Mouse (Mus musculus) thymus, postnatal 0 days (tissue): Measurements from ENCODE around the gene Rapgef1. TPM values are rescaled to one million over a fixed set of nuclear protein-coding genes. Genes with fewer than 3 reads are reported as not detected.
"Not testable (repeated sequence)": the region's sequence is repeated elsewhere in the genome, so short reads cannot be mapped to it uniquely, and the experiment has no call there.

Source experiments
- DNase-seq: peaks from one replicate; pipeline ENCODE4 v3.0.0-alpha.2; 2015; ENCODE audit warnings: low spot score
- polyA plus RNA-seq: library from polyadenylated mRNA; unstranded; fragments of >200 nt; fragmentation: Nextera tagmentation; extraction: Ambion mirVana; gene quantifications from 2 replicates; pipeline ENCODE4 v1.2.1, GENCODE M21; 2015

Gene Rapgef1
- polyA plus RNA-seq, 1 experiment from 2014 or later = 19.1 TPM

GRCm38 (mm10) chr2:29737209-29737925, 117.8 kb downstream of the Rapgef1 start:
- no peak for DNase-seq

- no peak for DNase-seq
These were observed 119.3 kb downstream of the Rapgef1 start for GRCm38 (mm10) chr2:29738799-29739198.

- DNase-seq = no peak
These were observed 119.8 kb downstream of the Rapgef1 start for GRCm38 (mm10) chr2:29739368-29739767.

GRCm38 (mm10) chr2:29741207-29741606, 121.7 kb downstream of the Rapgef1 start:
- no peak for DNase-seq

- DNase-seq = no peak
These were observed 124.7 kb downstream of the Rapgef1 start for GRCm38 (mm10) chr2:29744256-29744655.

GRCm38 (mm10) chr2:29747188-29747782, 127.8 kb downstream of the Rapgef1 start:
- no peak for DNase-seq

- peak; percentile 30 for DNase-seq
These were observed 128.3 kb downstream of the Rapgef1 start for GRCm38 (mm10) chr2:29747852-29748251.

GRCm38 (mm10) chr2:29748499-29748898, 129.0 kb downstream of the Rapgef1 start:
- DNase-seq = no peak

GRCm38 (mm10) chr2:29751497-29751896, 132.0 kb downstream of the Rapgef1 start, which contains the start of gene Gm13420:
TSS of gene Gm13420 (minus strand) at chr2:29751685.
- no peak for DNase-seq

- DNase-seq = no peak
These were observed 132.9 kb downstream of the Rapgef1 start for GRCm38 (mm10) chr2:29752397-29752796.

GRCm38 (mm10) chr2:29755693-29756092, 136.2 kb downstream of the Rapgef1 start:
- no peak for DNase-seq

- peak; percentile 64 for DNase-seq
These were observed 145.3 kb downstream of the Rapgef1 start for GRCm38 (mm10) chr2:29764831-29765230.

- DNase-seq = no peak
These were observed 148.6 kb downstream of the Rapgef1 start for GRCm38 (mm10) chr2:29767976-29768709.

GRCm38 (mm10) chr2:29768901-29769300, 149.4 kb downstream of the Rapgef1 start:
- DNase-seq = no peak

- DNase-seq = peak; percentile 15
These were observed 150.6 kb downstream of the Rapgef1 start for GRCm38 (mm10) chr2:29770162-29770561.

GRCm38 (mm10) chr2:29771611-29772461, 152.3 kb downstream of the Rapgef1 start:
- DNase-seq = no peak

GRCm38 (mm10) chr2:29773323-29773722, 153.8 kb downstream of the Rapgef1 start:
- DNase-seq = no peak

- not testable (repeated sequence) for DNase-seq
These were observed 161.7 kb downstream of the Rapgef1 start for GRCm38 (mm10) chr2:29781256-29781655.

GRCm38 (mm10) chr2:29784290-29784689, 164.8 kb downstream of the Rapgef1 start:
- DNase-seq = no peak

GRCm38 (mm10) chr2:29787104-29787917, 167.8 kb downstream of the Rapgef1 start, which contains the start of gene Coq4:
TSS of gene Coq4 (plus strand) at chr2:29787493.
- peak; percentile 94 for DNase-seq
